Mouse (Mus musculus) spleen, postnatal 36 days (tissue): Measurements from ENCODE around the gene Tbl3.

Experiments used
- DNase-seq, 2 experiments: peaks; one replicate each; pipeline ENCODE4 v3.0.0; 2022; ENCODE audit warnings: low spot score in 2 of 2, mixed read lengths in 1 of 2

Gene Tbl3

GRCm38 (mm10) chr17:24653967-24654710 lies 53.3 kb downstream of the Tbl3 start:
- DNase-seq = peak; percentile 51 to 64

- DNase-seq = no peak
Observed at GRCm38 (mm10) chr17:24651835-24652234, 55.6 kb downstream of the Tbl3 start.

GRCm38 (mm10) chr17:24650766-24651165 lies 56.7 kb downstream of the Tbl3 start:
- no peak for DNase-seq

- DNase-seq = no peak
Observed at GRCm38 (mm10) chr17:24650070-24650616, 57.3 kb downstream of the Tbl3 start, which contains the start of gene Slc9a3r2. TSS of gene Slc9a3r2 (minus strand) at chr17:24650327.

- DNase-seq = no peak
Observed at GRCm38 (mm10) chr17:24649581-24650069, 57.8 kb downstream of the Tbl3 start.

- no peak for DNase-seq
Observed at GRCm38 (mm10) chr17:24648731-24649377, 58.6 kb downstream of the Tbl3 start.
